Mouse (Mus musculus): Measurements from ENCODE around the gene Zkscan2. TPM values are rescaled to one million over a fixed set of nuclear protein-coding genes. Genes with fewer than 3 reads are reported as not detected.
A peak's percentile ranks its signal among the peaks of the same experiment; 100 is the strongest.

Zkscan2 gene
- polyA plus RNA-seq, 1 experiment = 0.06 TPM

DNA sequence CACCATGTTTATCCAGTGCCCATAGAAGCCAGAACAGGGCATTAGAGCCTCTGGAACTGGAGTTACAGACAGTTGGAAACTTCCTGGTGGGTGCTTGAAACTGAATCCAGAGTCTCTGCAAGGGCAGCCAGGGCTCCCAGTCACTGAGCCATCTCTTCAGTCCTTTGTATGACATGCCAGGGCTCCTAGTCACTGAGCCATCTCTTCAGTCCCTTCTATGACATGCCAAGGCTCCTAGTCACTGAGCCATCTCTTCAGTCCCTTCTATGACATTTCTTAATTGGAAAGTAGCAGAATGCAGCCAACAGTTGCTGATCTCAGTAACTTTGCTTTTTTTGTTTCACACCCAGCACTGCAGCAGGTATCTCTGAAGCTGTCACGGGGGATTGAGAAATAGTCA lies 58.2 kb downstream of the Zkscan2 start:
- Histone ChIP-seq H3K27ac (ENCODE audit: insufficient read depth, low read depth, low read length) (no peak overlapping the region), H3K36me3 (ENCODE audit: control insufficient read depth, insufficient read depth, low read length) (no peaks in the 10 kb centered on the region), H3K4me3 (ENCODE audit: insufficient read depth, low read depth, low read length) (no peak overlapping the region), H3K27me3 (replicated peaks; ENCODE audit: control insufficient read depth, insufficient read depth, low read length) (no peaks in the 10 kb centered on the region), H3K4me1 (ENCODE audit: control insufficient read depth, insufficient read depth, low read length) (no peaks in the 10 kb centered on the region)
- TF ChIP-seq POLR2A (IDR thresholded peaks at IDR 0.05; ENCODE audit: low read depth, low read length) (no peak), CTCF (conservative IDR thresholded peaks at IDR 0.05; ENCODE audit: insufficient read depth, insufficient read length, low read depth, low read length) (no peak)
- 87% methylated on average over 1 of the region's 1 CpGs for WGBS
- DNase-seq = no peak

DNA sequence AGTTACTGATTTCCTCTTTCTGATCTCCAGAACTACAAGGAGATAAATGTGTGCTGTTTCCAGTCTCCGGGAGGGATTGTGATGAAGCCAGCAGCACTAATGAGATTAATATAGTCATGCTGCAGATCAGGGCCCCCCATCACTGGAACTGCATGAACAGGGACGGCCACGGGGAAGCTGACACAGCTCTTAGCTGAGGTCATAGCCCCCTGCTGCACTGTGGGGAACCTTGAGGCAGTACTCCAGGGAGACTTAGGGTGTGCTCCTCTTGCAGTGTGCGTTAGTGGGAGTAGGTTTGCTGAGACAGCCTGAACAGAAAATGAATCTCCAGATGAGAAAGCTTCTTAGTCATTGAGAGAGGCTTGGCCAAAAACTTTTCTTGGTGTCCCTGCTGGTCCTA lies 69.0 kb downstream of the Zkscan2 start:
- Histone ChIP-seq H3K36me3 (ENCODE audit: control insufficient read depth, insufficient read depth, low read length) (no peaks in the 10 kb centered on the region), H3K27ac (ENCODE audit: insufficient read depth, low read depth, low read length) (no peak overlapping the region), H3K4me3 (ENCODE audit: insufficient read depth, low read depth, low read length) (no peak overlapping the region), H3K27me3 (replicated peaks; ENCODE audit: control insufficient read depth, insufficient read depth, low read length) (no peaks in the 10 kb centered on the region), H3K4me1 (ENCODE audit: control insufficient read depth, insufficient read depth, low read length) (peaks cover 10% of the 10 kb centered on the region; the same call in 1 of the 2 replicates)
- WGBS = 62% methylated on average over 4 of the region's 4 CpGs
- DNase-seq = no peak
- TF ChIP-seq CTCF (conservative IDR thresholded peaks at IDR 0.05; ENCODE audit: insufficient read depth, insufficient read length, low read depth, low read length) (no peak), POLR2A (IDR thresholded peaks at IDR 0.05; ENCODE audit: low read depth, low read length) (no peak)

DNA sequence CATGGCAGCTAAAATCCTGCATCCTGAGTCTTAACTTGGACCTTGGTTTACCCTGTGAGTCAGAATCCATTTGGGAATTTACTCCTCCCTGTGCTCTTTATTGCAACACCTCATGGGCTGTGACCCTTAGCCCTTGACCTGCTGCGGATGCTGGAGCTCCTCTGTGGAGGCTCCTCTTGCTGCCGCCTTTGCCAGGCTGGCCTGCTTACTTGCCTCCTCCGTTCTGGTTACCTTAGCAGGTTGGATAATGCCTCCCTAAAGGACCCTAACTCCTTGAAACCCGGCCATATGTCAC lies 69.9 kb downstream of the Zkscan2 start:
- TF ChIP-seq CTCF (conservative IDR thresholded peaks at IDR 0.05; ENCODE audit: insufficient read depth, insufficient read length, low read depth, low read length) (no peak), POLR2A (IDR thresholded peaks at IDR 0.05; ENCODE audit: low read depth, low read length) (no peak)
- Histone ChIP-seq H3K4me3 (ENCODE audit: insufficient read depth, low read depth, low read length) (no peak overlapping the region), H3K27ac (ENCODE audit: insufficient read depth, low read depth, low read length) (no peak overlapping the region), H3K36me3 (ENCODE audit: control insufficient read depth, insufficient read depth, low read length) (no peaks in the 10 kb centered on the region), H3K4me1 (ENCODE audit: control insufficient read depth, insufficient read depth, low read length) (peaks cover 18% of the 10 kb centered on the region), H3K27me3 (replicated peaks; ENCODE audit: control insufficient read depth, insufficient read depth, low read length) (no peaks in the 10 kb centered on the region)
- DNase-seq = peak; percentile 41
- 65% methylated on average over 4 of the region's 4 CpGs for WGBS

DNA sequence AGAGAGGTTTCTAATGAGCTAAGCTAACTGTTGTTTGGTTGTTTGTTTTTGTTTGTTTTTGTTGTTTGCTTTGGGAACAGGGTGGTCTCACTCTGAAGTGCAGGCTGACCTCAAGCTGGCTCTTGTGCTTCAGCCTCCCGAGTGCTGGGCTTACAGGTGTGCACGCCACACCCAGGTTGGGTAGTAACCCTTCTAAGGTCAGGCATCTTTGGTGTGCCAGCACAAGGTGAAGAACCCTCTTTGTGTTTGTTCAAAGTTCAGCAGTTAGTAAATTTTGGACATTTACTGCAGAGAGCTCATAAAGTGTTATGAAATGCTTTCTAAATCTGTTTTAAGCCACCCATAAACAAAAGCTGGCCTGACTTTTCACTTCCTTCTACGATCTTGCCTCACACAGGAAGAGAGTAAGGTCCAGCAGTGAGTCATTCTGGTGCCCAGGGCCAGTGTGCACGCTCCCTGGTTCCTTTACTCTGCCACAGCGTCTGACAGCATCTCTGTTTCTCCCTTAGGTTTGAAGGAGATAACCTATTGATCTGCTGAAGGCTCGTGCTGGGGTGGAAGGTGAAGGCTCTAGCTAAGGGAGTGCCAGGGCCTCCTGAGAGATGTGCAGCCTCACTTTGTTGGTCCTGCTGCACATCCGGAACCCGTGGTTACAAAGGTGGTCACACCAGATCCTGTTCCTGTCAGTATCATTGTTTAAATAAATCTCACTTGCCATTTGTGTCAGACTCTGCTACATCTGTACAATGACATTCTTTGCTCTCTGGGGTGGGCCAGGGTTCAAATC lies 70.4 kb downstream of the Zkscan2 start:
- Histone ChIP-seq H3K4me1 (ENCODE audit: control insufficient read depth, insufficient read depth, low read length) (peaks cover 19% of the 10 kb centered on the region), H3K27ac (ENCODE audit: insufficient read depth, low read depth, low read length) (no peak overlapping the region), H3K36me3 (ENCODE audit: control insufficient read depth, insufficient read depth, low read length) (no peaks in the 10 kb centered on the region), H3K4me3 (ENCODE audit: insufficient read depth, low read depth, low read length) (no peak overlapping the region), H3K27me3 (replicated peaks; ENCODE audit: control insufficient read depth, insufficient read depth, low read length) (no peaks in the 10 kb centered on the region)
- TF ChIP-seq CTCF (conservative IDR thresholded peaks at IDR 0.05; ENCODE audit: insufficient read depth, insufficient read length, low read depth, low read length) (no peak), POLR2A (IDR thresholded peaks at IDR 0.05; ENCODE audit: low read depth, low read length) (no peak)
- WGBS = 60% methylated on average over 8 of the region's 8 CpGs
- peak; percentile 21 for DNase-seq

Other genes with a start within 250 kb of the Zkscan2 start
- 26.9 and 29.9 TPM in 2 replicates for gene Lcmt1, start 130.7 kb downstream of the Zkscan2 start, polyA plus RNA-seq (2012; rRNA removed)
- 20.0 and 21.0 TPM in 2 replicates for gene Arhgap17, start 130.5 kb downstream of the Zkscan2 start, polyA plus RNA-seq (2012; rRNA removed)
- 1.1 TPM in 2 replicates for gene Aqp8, start 38.2 kb downstream of the Zkscan2 start, polyA plus RNA-seq (2012; rRNA removed)